12 mouse cellular contexts compared by ENCODE assay signal in the genomic region with DNA sequence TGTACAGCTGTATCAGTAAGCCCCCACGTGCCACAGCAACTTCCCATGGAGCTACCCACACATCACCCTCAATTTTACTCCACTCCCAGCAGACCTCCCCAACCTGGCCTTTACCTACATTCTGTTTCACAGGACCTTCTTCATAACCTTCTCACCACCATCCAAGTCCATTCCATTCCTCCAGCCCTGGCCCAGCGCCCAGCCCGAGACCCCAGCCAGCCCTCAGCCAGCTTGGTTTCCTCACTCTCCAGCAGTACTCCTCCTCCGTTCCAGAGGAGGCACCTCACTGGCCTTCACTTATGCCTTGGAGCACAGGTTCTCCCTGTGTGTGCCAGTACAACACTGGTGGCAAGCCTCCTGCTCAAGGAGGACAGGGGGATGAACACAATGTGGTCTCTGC. TPM values are rescaled to one million over a fixed set of nuclear protein-coding genes. Genes with fewer than 3 reads are reported as not detected.
DNase-seq lines count a peak whose midpoint lies in the region; ATAC-seq lines count a peak whose summit lies in the region.
"Had no signal": no experiment of that assay in that cellular context is flagged by ENCODE, and none has a peak within 500 bp of the region (broad histone marks: within the 10 kb centered on the region; RNA-seq: fewer than 3 reads in every experiment).

No protein-coding gene starts in this region.

- ATAC-seq in midbrain, embryonic 11.5 days (ENCODE audit: low FRiP score), result no peak
- no peak for ATAC-seq in limb, embryonic 12.5 days (ENCODE audit: insufficient number of reproducible peaks, insufficient read depth, low FRiP score, low TSS enrichment, low read depth)
- ATAC-seq in stomach, embryonic 14.5 days (ENCODE audit: insufficient number of reproducible peaks, insufficient read depth, low FRiP score, low read depth), result no peak
- ATAC-seq: lung, postnatal 0 days had no signal

- H3K36me3 ChIP-seq in midbrain, embryonic 10.5 days, result no peaks in the 10 kb centered on the region
- no peaks in the 10 kb centered on the region for H3K36me3 ChIP-seq in midbrain, embryonic 11.5 days (ENCODE audit: control insufficient read depth, insufficient read depth, low read length)
- H3K36me3 ChIP-seq in limb, embryonic 12.5 days, result no peaks in the 10 kb centered on the region; the same call in 1 of the 2 replicates
- H3K36me3 ChIP-seq in stomach, embryonic 14.5 days (ENCODE audit: control insufficient read depth, insufficient read depth, low read length), result no peaks in the 10 kb centered on the region

- H3K4me2 ChIP-seq in midbrain, embryonic 11.5 days, result no peak overlapping the region
- peak overlapping the region; percentile 92 for H3K4me2 ChIP-seq in limb, embryonic 12.5 days
- H3K4me2 ChIP-seq in stomach, embryonic 14.5 days (replicated peaks; ENCODE audit: low read depth, low read length), result 0 out of 2 replicates have a peak overlapping the region, but pooled peaks have one; percentile 75

- H3K27ac ChIP-seq in midbrain, embryonic 10.5 days (replicated peaks), result no peak overlapping the region
- no peak overlapping the region for H3K27ac ChIP-seq in midbrain, embryonic 11.5 days (ENCODE audit: low read depth, low read length)
- H3K27ac ChIP-seq in limb, embryonic 12.5 days, result no peak overlapping the region
- no peak overlapping the region for H3K27ac ChIP-seq in stomach, embryonic 14.5 days (ENCODE audit: low read length)

- peaks cover 36% of the 10 kb centered on the region for H3K4me1 ChIP-seq in midbrain, embryonic 10.5 days
- peaks cover 20% of the 10 kb centered on the region for H3K4me1 ChIP-seq in midbrain, embryonic 11.5 days (ENCODE audit: control insufficient read depth, insufficient read depth, low read length)
- peaks cover 20% of the 10 kb centered on the region for H3K4me1 ChIP-seq in limb, embryonic 12.5 days (replicated peaks)
- peaks cover 21% of the 10 kb centered on the region for H3K4me1 ChIP-seq in stomach, embryonic 14.5 days (ENCODE audit: control insufficient read depth, insufficient read depth, low read length)

- intact Hi-C loops in left cerebral cortex, postnatal 4 days (cut with DNase I), result no loop called here

- peak; percentile 52 to 59 for DNase-seq in cerebellum, postnatal 10 days
- no peak for DNase-seq in cerebellum, adult 11 months
- no peak for DNase-seq in midbrain, embryonic 10.5 days (ENCODE audit: low spot score)
- DNase-seq in midbrain, embryonic 11.5 days (ENCODE audit: low spot score, missing footprints), result no peak
- DNase-seq in urinary bladder, postnatal 36 days (ENCODE audit: low spot score in 2 of 2), result no peak
- DNase-seq in left cerebral cortex, postnatal 4 days, result no peak
- DNase-seq: adrenal gland, postnatal 10 days; right cerebral cortex, adult 18-20 months; thymus, adult 2 months had no signal

- 87% methylated on average over 4 of the region's 4 CpGs for WGBS in midbrain, embryonic 10.5 days
- 86% methylated on average over 4 of the region's 4 CpGs for WGBS in midbrain, embryonic 11.5 days
- WGBS in limb, embryonic 12.5 days, result 72% methylated on average over 4 of the region's 4 CpGs
- 55% methylated on average over 4 of the region's 4 CpGs for WGBS in stomach, embryonic 14.5 days

- H3K9ac ChIP-seq in midbrain, embryonic 11.5 days (ENCODE audit: low read length), result no peak overlapping the region
- peak overlapping the region; percentile 19; the same call in 1 of the 2 replicates for H3K9ac ChIP-seq in limb, embryonic 12.5 days (replicated peaks)
- no peak overlapping the region for H3K9ac ChIP-seq in stomach, embryonic 14.5 days (replicated peaks; ENCODE audit: low read depth, low read length)

- H3K9me3 ChIP-seq in midbrain, embryonic 10.5 days (replicated peaks), result no peaks in the 10 kb centered on the region
- no peaks in the 10 kb centered on the region for H3K9me3 ChIP-seq in midbrain, embryonic 11.5 days (ENCODE audit: control insufficient read depth, low read length)
- no peaks in the 10 kb centered on the region for H3K9me3 ChIP-seq in limb, embryonic 12.5 days
- no peaks in the 10 kb centered on the region for H3K9me3 ChIP-seq in stomach, embryonic 14.5 days (ENCODE audit: control insufficient read depth, low read depth, low read length)

- peak overlapping the region; percentile 96 for H3K4me3 ChIP-seq in midbrain, embryonic 10.5 days
- H3K4me3 ChIP-seq in midbrain, embryonic 11.5 days (ENCODE audit: low read depth, low read length), result no peak overlapping the region
- H3K4me3 ChIP-seq in limb, embryonic 12.5 days (replicated peaks), result peak overlapping the region; percentile 71
- H3K4me3 ChIP-seq in stomach, embryonic 14.5 days (ENCODE audit: low read depth, low read length), result no peak overlapping the region

- H3K27me3 ChIP-seq in midbrain, embryonic 10.5 days (ENCODE audit: low read depth, poor library complexity, severe bottlenecking), result no peaks in the 10 kb centered on the region
- no peaks in the 10 kb centered on the region for H3K27me3 ChIP-seq in midbrain, embryonic 11.5 days (ENCODE audit: control insufficient read depth, insufficient read depth, low read length)
- no peaks in the 10 kb centered on the region for H3K27me3 ChIP-seq in limb, embryonic 12.5 days
- H3K27me3 ChIP-seq in stomach, embryonic 14.5 days (ENCODE audit: control insufficient read depth, insufficient read depth, low read length), result no peaks in the 10 kb centered on the region

RNA-seq across cellular contexts. Expression of a gene that starts 1.8 kb away (rescaled TPM):
- 78.3 and 93.5 TPM in 2 replicates for polyA plus RNA-seq in midbrain, embryonic 10.5 days (2016; fragmentation: Nextera tagmentation; extraction: Ambion mirVana)
- polyA plus RNA-seq in midbrain, embryonic 11.5 days (2014; fragmentation: Nextera tagmentation; extraction: Ambion mirVana), result 48.1 and 53.3 TPM in 2 replicates
- 57.2 and 73.4 TPM in 2 replicates for polyA plus RNA-seq in limb, embryonic 12.5 days (2016; fragmentation: Nextera tagmentation; extraction: Ambion mirVana)
- polyA plus RNA-seq in stomach, embryonic 14.5 days (2014; fragmentation: Nextera tagmentation; extraction: Ambion mirVana), result 60.4 and 63.0 TPM in 2 replicates
- total RNA-seq in left cerebral cortex, postnatal 4 days (2021), result 100 to 1,000 TPM; 192 to 235 TPM

RNA-seq across cellular contexts. Expression of a gene that starts 9.2 kb away (rescaled TPM):
- 0.20 and 0.21 TPM in 2 replicates for polyA plus RNA-seq in midbrain, embryonic 10.5 days (2016; fragmentation: Nextera tagmentation; extraction: Ambion mirVana)
- 0.12 TPM in 1 of 2 replicates, not detected in the other for polyA plus RNA-seq in midbrain, embryonic 11.5 days (2014; fragmentation: Nextera tagmentation; extraction: Ambion mirVana)
- polyA plus RNA-seq in limb, embryonic 12.5 days (2016; fragmentation: Nextera tagmentation; extraction: Ambion mirVana), result 0.16 and 0.17 TPM in 2 replicates
- not detected in 2 replicates for polyA plus RNA-seq in stomach, embryonic 14.5 days (2014; fragmentation: Nextera tagmentation; extraction: Ambion mirVana)
- total RNA-seq in left cerebral cortex, postnatal 4 days (2021), result not detected
- total RNA-seq: adrenal gland, postnatal 10 days had no signal

RNA-seq across cellular contexts. Expression of a gene that starts 20.8 kb away (rescaled TPM):
- not detected in 2 replicates for polyA plus RNA-seq in midbrain, embryonic 10.5 days (2016; fragmentation: Nextera tagmentation; extraction: Ambion mirVana)
- polyA plus RNA-seq in midbrain, embryonic 11.5 days (2014; fragmentation: Nextera tagmentation; extraction: Ambion mirVana), result not detected in 2 replicates
- polyA plus RNA-seq in limb, embryonic 12.5 days (2016; fragmentation: Nextera tagmentation; extraction: Ambion mirVana), result not detected in 2 replicates
- polyA plus RNA-seq in stomach, embryonic 14.5 days (2014; fragmentation: Nextera tagmentation; extraction: Ambion mirVana), result not detected in 2 replicates
- total RNA-seq in left cerebral cortex, postnatal 4 days (2021), result not detected
- polyA plus RNA-seq: lung, postnatal 0 days had no signal

RNA-seq across cellular contexts. Expression of a gene that starts 42.1 kb away (rescaled TPM):
- polyA plus RNA-seq in midbrain, embryonic 10.5 days (2016; fragmentation: Nextera tagmentation; extraction: Ambion mirVana), result 53.7 and 56.2 TPM in 2 replicates
- 29.8 and 31.8 TPM in 2 replicates for polyA plus RNA-seq in midbrain, embryonic 11.5 days (2014; fragmentation: Nextera tagmentation; extraction: Ambion mirVana)
- 43.3 and 47.4 TPM in 2 replicates for polyA plus RNA-seq in limb, embryonic 12.5 days (2016; fragmentation: Nextera tagmentation; extraction: Ambion mirVana)
- polyA plus RNA-seq in stomach, embryonic 14.5 days (2014; fragmentation: Nextera tagmentation; extraction: Ambion mirVana), result 46.5 and 47.0 TPM in 2 replicates
- total RNA-seq in left cerebral cortex, postnatal 4 days (2021), result 10 to 100 TPM; 22.9 to 36.2 TPM

RNA-seq across cellular contexts. Expression of a gene that starts 42.2 kb away (rescaled TPM):
- polyA plus RNA-seq in midbrain, embryonic 10.5 days (2016; fragmentation: Nextera tagmentation; extraction: Ambion mirVana), result 191 and 197 TPM in 2 replicates
- polyA plus RNA-seq in midbrain, embryonic 11.5 days (2014; fragmentation: Nextera tagmentation; extraction: Ambion mirVana), result 155 and 168 TPM in 2 replicates
- polyA plus RNA-seq in limb, embryonic 12.5 days (2016; fragmentation: Nextera tagmentation; extraction: Ambion mirVana), result 175 and 183 TPM in 2 replicates
- 148 and 159 TPM in 2 replicates for polyA plus RNA-seq in stomach, embryonic 14.5 days (2014; fragmentation: Nextera tagmentation; extraction: Ambion mirVana)
- 10 to 100 TPM; 86.6 to 93.2 TPM for total RNA-seq in left cerebral cortex, postnatal 4 days (2021)

Comparison
In these comparisons a context has a peak if more than half of its experiments do, and no peak if none do; other contexts are left out.
1. DNase-seq: peak in cerebellum, postnatal 10 days (2 of 2); none in cerebellum, adult 11 months (single experiment), midbrain, embryonic 10.5 days (single experiment), midbrain, embryonic 11.5 days (single experiment), urinary bladder, postnatal 36 days (0 of 2) and left cerebral cortex, postnatal 4 days (single experiment).
2. H3K4me3 ChIP-seq: peak in midbrain, embryonic 10.5 days (single experiment) and limb, embryonic 12.5 days (single experiment); none in midbrain, embryonic 11.5 days (single experiment) and stomach, embryonic 14.5 days (single experiment).